Mouse (Mus musculus) bone marrow macrophage, adult 2 months (primary cell): Measurements from ENCODE around the gene Cdadc1.

Source experiments
- CTCF ChIP-seq: IDR thresholded peaks from 2 replicates; pipeline ENCODE4 v1.5.1; 2012; ENCODE audit warnings: low read depth, mild to moderate bottlenecking, low read length, moderate library complexity
- POLR2A ChIP-seq: IDR thresholded peaks from 2 replicates; pipeline ENCODE4 v1.6.1; 2012; ENCODE audit warnings: mild to moderate bottlenecking, low read depth, low read length, borderline replicate concordance

- TF ChIP-seq CTCF (no peak), POLR2A (no peak)
Measured at GRCm38 (mm10) chr14:59557071-59557470, 40.7 kb downstream of the Cdadc1 start.
